Mouse (Mus musculus) brown adipose tissue, adult 24 weeks (tissue): ENCODE data around the gene Gm19426. TPM values are rescaled to one million over a fixed set of nuclear protein-coding genes. Genes with fewer than 3 reads are reported as not detected.

ENCODE experiments used
- H3K27ac ChIP-seq: fragments of 200-500 bp; replicated peaks from 2 replicates; pipeline ENCODE4 v1.5.1; 2012; ENCODE audit warnings: low read depth, mild to moderate bottlenecking, low read length
- H3K4me1 ChIP-seq: fragments of 200-500 bp; 2 replicates; pipeline ENCODE4 v1.6.1; 2012; ENCODE audit warnings: low read length, mixed read lengths; ENCODE audit not compliant: control insufficient read depth, insufficient read depth, insufficient read length
- H3K4me3 ChIP-seq: fragments of 200-500 bp; 2 replicates; pipeline ENCODE4 v1.5.1; 2012; ENCODE audit warnings: low read depth, mild to moderate bottlenecking, low read length, moderate library complexity; ENCODE audit not compliant: insufficient read depth
- polyA plus RNA-seq: library from polyadenylated mRNA; stranded (reverse); fragments of >200 nt; gene quantifications from 2 replicates; pipeline ENCODE4 v1.2.4, GENCODE M21; 2012; ENCODE audit not compliant: missing spikeins, insufficient read depth, insufficient read length

The Gm19426 gene
- polyA plus RNA-seq, result not detected in 2 replicates

DNA sequence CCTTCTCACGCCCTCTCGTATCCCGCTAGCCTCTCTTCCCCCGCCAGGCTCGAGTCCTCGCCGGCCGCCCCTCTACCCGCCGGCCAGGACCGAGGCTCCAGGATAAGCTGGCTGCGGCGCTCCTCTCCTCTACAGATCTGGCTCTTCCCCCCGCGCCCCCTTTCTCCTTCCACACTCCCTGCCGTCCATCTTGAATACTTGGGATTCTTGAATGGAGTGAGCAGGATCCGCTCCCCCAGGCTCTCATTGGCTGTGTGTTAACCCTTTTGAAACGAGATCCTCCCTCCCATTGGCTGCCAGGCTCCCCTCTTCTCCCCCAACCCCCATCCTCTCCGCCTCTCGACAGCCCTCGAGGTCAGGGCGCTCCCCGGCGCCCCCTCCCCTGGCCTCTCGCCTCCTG is at the start of gene Gm19426:
Gm19426 (minus strand) TSS at position 95 of the 400 bp plus-strand sequence.
- H3K4me1 ChIP-seq, result peaks cover 14% of the 10 kb centered on the region
- H3K27ac ChIP-seq, result 0 out of 2 replicates have a peak within 1 kb of the TSS, but pooled peaks have one; percentile 17
- H3K4me3 ChIP-seq, result peak within 1 kb of the TSS; percentile 71

DNA sequence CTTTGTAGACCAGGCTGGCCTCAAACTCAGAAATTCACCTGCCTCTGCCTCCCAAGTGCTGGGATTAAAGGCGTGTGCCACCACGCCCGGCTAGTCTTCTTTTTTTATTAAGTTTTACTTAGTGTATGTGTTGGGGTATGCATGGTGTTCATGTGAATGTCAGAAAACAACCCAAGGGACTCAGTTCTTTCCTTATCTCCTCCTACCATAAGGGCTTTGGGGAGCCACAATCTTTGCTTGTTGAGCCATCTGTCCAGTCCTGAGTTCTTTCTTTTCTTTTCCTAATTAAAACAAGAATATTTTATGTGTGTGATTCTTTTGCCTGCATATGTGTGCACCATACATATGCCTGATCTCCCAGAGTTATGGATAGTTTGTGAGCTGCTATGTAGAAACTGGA is 49.7 kb upstream of the Gm19426 start:
- no peaks in the 10 kb centered on the region; the same call in 1 of the 2 replicates for H3K4me1 ChIP-seq
- no peak overlapping the region for H3K4me3 ChIP-seq
- no peak overlapping the region for H3K27ac ChIP-seq

DNA sequence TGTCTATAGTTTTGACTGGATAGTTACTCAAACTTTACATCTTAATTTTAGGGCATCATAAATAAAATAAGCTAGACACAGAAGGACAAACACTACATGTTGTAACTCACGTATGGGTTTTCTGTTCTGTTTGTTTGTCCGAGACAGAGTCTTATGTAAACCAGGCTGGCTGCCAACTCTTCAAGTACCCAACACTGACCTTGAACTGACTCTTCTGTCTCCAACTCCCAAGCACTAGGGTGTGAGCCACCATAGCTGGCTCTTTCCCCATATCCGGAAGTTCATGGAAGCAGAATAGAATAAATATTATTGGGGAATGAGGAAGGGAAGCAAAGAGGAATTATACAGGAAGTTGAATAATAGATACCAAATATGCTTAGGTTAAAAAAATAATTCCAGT is 49.1 kb upstream of the Gm19426 start:
- no peaks in the 10 kb centered on the region; the same call in 1 of the 2 replicates for H3K4me1 ChIP-seq
- H3K4me3 ChIP-seq, result no peak overlapping the region
- H3K27ac ChIP-seq, result no peak overlapping the region; the same call in 1 of the 2 replicates

DNA sequence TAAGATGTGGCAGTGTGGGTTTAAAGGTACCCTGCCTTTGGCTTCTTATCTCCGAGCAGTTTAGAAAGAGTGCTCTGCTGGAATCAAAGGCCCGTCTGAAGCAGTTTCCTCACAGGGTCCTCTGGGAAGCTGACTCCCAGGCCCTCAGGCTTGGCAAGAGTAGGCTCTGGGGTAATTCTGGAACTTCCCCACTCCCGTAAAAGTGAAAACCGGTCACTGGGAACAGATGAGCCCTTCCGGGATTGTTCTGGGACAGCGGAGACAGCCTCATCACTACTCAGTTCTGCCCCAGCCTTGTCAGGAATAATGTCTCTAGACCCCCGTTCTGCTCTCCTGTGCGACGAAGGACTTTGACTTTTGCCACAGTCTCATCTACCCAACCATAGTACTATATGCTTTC is 47.0 kb upstream of the Gm19426 start:
- peak overlapping the region; percentile 76 for H3K27ac ChIP-seq
- H3K4me3 ChIP-seq, result no peak overlapping the region
- H3K4me1 ChIP-seq, result no peaks in the 10 kb centered on the region; the same call in 1 of the 2 replicates

DNA sequence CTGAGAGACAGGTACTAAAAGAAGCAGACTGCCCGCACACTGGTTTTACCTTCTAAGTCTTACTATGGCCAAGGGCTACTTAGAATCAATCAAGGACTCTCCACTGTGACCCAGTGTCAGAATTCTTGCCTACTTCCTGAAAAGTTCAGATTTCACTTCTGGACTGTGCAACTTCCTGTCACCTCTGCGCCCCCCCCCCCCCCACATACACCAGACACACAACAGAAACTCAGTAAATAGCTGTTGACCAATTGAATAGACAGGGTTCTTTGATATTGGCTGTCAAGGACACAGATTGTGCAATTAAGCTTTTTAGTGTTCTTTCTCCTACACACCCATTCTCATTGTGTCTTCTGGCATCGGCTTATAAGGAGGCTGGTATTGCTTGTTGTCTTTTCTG is 44.9 kb upstream of the Gm19426 start:
- no peak overlapping the region for H3K27ac ChIP-seq
- H3K4me3 ChIP-seq, result no peak overlapping the region
- H3K4me1 ChIP-seq, result no peaks in the 10 kb centered on the region; the same call in 1 of the 2 replicates

DNA sequence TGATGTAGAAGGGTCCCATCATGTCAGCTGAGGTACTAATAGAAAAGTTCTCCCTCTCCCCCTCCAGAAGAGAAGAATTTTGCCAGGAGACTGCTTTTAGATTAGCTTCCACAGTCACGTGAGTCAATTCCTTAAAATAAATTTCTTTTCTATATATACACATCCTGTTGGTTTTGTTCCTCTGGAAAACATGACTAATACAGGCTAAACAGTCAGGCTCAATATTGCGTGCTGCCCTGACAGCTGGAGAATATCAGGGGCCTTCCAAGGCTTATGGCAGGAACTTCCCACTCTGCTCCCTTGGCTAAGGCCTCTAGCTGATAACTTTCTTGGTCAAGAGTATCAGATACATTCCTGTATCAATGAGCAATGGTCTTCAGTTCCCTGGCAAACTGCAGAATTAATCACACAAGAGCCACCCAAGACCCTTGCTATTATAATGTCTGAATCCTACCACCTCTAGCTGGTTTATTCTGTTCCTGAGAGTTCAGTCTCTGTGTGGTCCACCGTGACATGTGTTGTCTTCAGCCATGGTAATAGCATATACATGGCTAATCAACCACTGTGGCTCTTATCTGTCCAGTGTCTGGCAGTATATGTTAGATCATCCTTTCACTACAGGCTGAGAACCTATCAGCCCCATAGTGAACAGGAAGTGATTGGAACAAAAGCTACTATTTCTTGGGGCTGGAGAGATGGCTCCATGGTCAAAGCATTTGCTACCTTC is 40.5 kb upstream of the Gm19426 start:
- H3K4me1 ChIP-seq, result no peaks in the 10 kb centered on the region

DNA sequence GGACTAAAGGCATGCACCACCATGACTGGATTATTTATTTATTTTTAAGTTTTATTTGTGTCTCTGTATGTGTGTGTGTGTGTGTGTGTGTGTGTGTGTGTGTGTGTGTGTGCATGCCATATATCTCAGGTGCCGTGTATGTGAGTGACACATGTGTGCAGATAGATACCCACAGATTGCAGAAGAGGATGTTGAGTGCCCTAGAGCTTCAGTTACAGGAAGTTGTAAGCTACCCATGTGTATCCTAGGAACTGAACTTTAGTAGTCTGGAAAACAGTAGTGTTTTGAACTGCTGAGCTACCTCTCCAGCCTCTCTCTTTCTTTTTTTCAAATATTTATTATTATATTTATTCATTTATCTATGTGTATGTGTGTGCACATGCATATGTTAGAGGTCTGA is 39.9 kb upstream of the Gm19426 start:
- no peak overlapping the region for H3K4me3 ChIP-seq
- H3K4me1 ChIP-seq, result no peaks in the 10 kb centered on the region
- H3K27ac ChIP-seq, result no peak overlapping the region

More for the DNA sequence above, 40.5 kb upstream of the Gm19426 start:
- Histone ChIP-seq H3K4me3 (no peak overlapping the region), H3K27ac (no peak overlapping the region)

DNA sequence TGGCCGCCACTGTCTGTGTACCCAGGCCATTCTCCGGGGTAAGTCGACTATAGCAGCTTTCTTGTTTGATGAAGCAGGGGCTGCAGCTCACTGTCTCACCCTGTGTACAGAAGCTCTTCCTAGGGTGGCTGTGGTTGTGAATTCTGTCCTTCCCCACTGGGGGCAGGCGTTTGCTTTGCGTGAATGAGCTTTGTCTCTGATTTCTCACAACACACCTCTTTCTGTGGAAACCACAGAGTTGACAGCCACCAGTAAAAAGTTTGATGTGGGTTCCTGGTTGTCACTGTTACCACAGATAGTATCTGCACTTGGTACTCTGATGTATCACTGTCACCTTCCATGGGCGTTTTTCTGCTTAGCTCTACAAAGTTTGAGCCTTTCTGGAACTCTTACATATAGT is 35.8 kb upstream of the Gm19426 start:
- Histone ChIP-seq H3K4me3 (no peak overlapping the region), H3K4me1 (no peaks in the 10 kb centered on the region), H3K27ac (no peak overlapping the region)

DNA sequence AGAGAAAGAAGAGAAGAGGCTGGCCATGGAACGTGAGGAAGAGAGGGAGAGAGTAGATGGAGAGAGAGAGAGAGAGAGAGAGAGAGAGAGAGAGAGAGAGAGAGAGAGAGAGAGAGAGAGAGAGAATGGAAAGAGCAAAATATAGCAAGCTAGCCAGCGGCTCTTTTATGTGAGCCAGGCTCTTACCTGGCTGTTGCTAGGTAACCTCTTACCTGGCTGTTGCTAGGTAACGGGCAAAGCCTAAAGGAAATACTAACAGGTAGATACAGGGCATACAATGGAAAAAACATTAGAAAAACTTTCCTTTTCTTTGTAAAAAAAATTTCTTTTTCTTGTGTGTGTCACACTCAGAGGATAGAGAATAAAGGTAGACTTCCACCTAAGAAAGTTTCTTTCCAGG is 34.3 kb upstream of the Gm19426 start:
- Histone ChIP-seq H3K4me1 (no peaks in the 10 kb centered on the region), H3K27ac (no peak overlapping the region), H3K4me3 (no peak overlapping the region)

DNA sequence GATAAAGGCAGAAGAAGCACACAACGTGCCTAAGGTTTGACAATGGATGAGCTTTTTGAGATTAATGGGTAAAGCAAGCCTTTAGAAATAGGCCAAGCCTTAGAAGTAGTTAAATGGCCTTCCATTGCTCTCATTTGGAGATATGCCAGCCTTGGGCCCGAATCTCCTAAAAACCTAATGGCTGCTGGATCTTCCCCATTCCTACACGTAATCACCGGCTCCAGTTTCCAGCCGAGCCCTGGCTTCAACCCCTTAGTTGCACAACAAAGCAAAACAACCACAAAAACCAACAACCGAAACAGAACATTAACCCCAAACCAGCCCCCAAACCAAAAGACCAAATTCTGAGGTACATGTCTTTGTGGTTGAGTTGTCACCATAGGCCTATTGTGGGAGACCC is 32.2 kb upstream of the Gm19426 start:
- no peaks in the 10 kb centered on the region for H3K4me1 ChIP-seq
- H3K4me3 ChIP-seq, result no peak overlapping the region
- 0 out of 2 replicates have a peak overlapping the region, but pooled peaks have one; percentile 4 for H3K27ac ChIP-seq

DNA sequence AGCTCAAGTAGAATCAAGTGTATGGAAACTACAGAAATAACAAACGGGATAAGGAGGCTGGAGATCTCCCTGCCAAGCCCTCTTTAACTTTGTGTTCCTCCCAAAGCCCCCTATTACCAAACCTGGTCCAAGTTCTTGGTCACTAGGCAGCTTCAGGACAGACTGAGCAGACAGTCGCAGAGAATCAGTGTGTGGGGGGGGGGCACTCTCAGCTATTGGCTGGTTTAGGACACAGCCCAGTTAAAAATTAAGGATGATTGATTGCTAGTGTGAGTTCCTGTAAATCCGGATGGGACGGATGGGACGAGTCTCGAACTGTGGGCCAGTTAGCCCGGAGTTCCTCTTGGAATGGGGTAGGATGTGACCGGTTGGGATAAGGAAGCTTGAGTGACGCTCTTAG is 31.8 kb upstream of the Gm19426 start, which contains the start of gene Serping1:
Serping1 (minus strand) TSS at position 204 of the 400 bp plus-strand sequence.
- 0 out of 2 replicates have a peak within 1 kb of the TSS, but pooled peaks have one; percentile 27 for H3K27ac ChIP-seq
- H3K4me1 ChIP-seq, result no peaks in the 10 kb centered on the region
- peak within 1 kb of the TSS; percentile 44 for H3K4me3 ChIP-seq

DNA sequence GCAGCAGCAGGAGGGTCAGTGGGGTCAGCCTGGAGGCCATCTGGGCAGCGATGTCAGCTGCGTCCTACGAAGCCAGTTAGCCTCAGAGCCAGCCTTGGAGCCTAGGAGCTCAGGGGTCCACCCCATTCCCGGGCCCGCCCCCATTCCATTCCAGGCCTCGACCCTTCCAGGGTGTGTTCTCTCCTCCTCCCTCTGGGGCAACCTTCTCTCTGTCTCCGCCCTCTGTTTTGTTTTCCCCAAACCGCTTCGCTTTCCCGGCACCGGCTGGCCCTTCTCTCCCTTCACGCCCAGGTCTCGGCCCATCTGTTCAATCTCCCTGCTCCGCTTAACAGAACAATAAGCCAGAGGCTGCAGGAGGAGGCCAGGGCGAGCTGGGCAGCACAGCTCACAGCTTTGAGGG is 31.3 kb upstream of the Gm19426 start:
- Histone ChIP-seq H3K4me3 (peak overlapping the region; percentile 44), H3K27ac (no peak overlapping the region), H3K4me1 (no peaks in the 10 kb centered on the region)

DNA sequence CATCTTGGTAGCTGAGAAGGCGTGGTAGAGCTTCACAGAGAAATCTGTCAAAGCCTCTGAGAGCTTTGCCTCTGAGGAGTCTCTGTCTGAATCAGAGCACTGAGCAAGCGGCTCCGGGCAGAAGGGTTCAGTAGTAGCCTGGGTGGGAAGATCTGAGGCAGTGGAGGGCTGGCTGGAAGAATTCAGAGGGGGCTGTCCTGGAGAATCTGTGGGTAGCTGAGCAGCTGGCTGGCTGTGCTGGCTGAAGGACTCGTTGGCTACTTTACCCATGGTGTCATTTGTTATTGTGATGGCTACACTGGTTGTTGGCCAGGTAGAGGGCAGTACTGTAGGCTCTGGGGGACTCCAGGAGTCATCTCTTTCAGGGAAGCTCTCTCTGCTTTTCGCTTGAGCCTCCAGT is 29.7 kb upstream of the Gm19426 start:
- Histone ChIP-seq H3K4me3 (peak overlapping the region; percentile 13), H3K4me1 (no peaks in the 10 kb centered on the region), H3K27ac (no peak overlapping the region)

DNA sequence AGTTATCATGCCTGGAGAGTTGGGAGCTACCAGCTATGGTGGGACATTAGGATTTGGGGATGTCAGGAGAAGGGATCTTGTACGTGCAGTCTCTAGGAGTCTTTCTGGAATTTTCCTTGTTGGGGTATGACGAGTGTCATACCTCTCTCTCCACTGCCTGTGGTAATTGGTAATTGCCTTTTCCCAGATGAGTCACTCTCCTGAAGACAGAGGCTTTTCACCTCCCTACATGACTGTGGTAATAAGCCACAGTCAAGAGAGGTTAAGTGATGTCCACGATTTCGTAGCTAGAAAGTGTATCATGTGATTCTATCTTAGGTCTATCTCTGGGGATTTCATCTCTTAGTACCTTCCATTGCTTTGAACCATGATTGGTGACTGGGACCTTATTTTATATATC is 29.0 kb upstream of the Gm19426 start:
- no peaks in the 10 kb centered on the region for H3K4me1 ChIP-seq
- no peak overlapping the region for H3K27ac ChIP-seq
- no peak overlapping the region for H3K4me3 ChIP-seq

DNA sequence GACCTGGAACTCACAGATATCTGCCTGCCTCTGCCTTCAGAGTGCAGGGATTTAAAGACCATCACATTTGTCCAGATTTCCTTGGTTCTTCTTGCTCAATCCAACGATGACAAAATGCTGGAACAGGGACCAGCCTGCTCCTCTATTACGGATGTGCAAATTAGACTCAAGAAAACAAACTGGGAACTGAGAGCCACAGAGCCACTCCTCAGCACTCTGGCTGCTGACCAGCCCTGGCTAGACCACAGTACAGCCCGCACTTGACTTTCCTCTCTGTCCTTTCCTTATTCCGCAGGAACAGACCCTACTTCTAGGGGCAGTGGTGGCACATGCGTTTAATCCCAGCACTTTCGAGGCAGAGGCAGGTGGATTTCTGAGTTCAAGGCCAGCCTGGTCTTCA is 27.0 kb upstream of the Gm19426 start:
- Histone ChIP-seq H3K4me1 (no peaks in the 10 kb centered on the region), H3K4me3 (no peak overlapping the region), H3K27ac (no peak overlapping the region)

DNA sequence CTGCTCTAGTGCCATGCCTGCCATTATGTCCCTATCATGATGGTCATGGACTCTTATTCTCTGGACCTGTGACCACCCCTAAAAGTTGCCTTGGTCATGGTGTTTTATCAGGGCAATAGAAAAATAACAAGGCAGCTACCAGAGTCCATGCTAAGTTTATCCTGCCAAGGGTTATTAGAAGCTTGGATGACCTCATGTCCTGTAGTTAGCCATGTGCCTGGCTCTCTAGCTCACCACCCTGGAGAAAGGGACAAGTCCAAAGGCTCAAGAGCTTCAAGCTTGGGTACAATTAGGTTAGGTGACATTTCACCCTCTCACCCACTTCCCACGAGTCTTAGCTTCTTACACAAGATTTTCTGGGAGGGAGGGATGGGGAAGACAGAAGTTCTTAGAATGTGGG is 19.4 kb upstream of the Gm19426 start:
- Histone ChIP-seq H3K4me3 (no peak overlapping the region), H3K4me1 (no peaks in the 10 kb centered on the region), H3K27ac (no peak overlapping the region)
